Mouse (Mus musculus): Measurements from ENCODE around the gene Fam114a2.
A peak's percentile ranks its signal among the peaks of the same experiment; 100 is the strongest.
"Not testable (repeated sequence)": the region's sequence is repeated elsewhere in the genome, so short reads cannot be mapped to it uniquely, and the experiment has no call there.

Gene Fam114a2

GRCm38 (mm10) chr11:57518091-57518750 lies at the start of gene Fam114a2, which contains the start of gene Mfap3:
TSS of gene Fam114a2 (minus strand) at chr11:57518617.
TSS of gene Mfap3 (plus strand) at chr11:57518664.
- DNase-seq (ENCODE audit: low spot score) = peak; percentile 91

DNA sequence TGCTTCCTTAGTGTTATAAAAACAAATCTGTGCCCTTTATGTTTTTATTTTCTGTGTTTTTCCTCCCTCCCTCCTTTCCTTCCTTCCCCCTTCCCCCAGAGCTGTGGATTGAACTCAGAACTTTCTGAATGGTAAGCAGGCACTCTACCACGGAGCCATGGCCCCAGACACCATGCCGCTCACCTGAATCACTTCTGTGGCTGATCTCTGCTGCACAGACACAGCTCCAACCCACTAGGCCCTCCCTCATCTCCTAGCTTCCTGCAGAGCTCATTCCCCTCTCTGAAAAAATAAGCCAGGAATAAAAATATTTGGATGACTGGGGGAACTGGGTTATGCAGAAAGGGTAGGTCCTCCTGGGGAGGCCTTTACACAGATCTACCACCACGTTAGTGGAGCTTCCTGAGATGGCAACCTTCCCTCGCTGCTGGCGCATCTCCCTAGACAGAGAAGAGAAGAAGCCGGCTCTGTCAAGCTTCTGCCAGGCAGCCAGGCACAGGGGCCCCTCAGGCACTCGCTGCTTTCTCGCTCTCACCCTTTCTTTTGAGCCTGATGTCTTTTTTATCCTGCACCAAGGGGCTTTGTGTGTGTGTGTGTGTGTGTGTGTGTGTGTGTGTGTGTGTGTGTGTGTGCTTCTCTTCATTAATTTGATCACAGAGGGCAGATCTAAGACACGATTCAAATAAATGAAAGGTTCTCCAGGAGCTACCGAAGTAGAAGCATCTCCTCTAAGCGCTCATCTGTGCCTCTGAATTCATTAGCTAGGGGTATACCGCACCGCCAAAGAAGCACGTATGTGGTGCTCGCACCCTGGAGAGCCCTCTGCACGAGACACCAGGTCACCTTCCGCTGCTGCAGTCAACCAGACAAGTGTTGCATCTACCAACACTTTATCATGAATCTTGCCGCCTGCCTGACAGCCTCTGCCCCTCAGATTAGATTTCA lies 47.9 kb upstream of the Fam114a2 start:
- no peak for DNase-seq (ENCODE audit: low spot score)

DNA sequence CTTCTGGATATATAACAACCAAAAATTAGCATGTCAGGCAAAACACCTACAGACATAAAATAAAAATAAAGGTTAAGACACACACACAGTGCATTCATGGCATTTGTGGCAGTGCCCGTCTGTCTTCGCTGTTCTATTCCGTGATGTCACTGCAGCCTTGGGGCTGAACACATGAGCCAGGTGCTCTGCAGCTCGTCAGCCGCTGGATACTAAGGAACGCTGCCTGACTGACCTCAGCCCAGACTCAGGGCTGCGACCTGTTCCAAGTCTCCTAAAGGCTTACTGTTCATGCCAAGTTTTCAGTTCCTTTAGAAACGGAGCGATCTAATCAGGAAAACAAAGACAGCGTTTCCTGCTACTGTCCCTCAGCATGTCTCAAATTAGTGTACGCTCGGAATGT lies 46.1 kb upstream of the Fam114a2 start:
- DNase-seq (ENCODE audit: low spot score) = no peak

GRCm38 (mm10) chr11:57557936-57558335 lies 39.5 kb upstream of the Fam114a2 start:
- DNase-seq (ENCODE audit: low spot score) = not testable (repeated sequence)

DNA sequence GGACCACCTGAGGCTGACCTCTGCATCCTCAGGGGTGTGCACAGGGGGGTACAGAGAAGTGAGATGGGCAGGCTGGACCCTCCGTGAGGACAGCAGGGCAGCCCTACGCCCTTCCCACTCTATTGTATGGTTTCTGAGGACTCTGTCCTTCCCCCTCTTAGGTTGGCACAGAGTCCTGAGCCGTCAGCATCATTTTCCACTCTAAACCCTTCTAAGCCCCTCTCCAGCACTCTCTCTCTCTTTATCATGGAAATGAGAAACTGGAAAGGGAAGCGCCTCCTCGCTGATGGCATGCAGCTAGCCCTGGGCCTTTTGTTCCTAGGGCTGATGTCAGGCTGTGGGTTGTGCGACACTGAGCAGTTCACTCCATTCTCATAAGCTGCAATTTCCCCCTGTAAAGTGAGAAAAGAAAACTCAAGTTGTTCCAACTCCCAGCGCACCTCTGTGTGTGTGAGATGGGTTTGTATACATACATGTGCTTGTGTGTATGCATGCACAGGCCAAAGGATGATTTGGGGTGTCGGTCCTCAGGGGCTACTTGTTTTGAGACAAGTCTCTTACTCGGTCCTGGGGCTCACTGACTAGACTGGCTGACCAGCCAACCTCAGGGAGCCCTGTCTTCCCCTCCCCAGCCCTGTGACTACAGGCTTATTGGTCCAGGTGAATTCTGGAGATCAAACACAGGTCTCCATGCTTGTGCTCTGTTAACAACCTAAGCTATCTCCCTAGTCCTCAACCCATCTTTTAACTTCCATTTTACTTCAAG lies 34.8 kb upstream of the Fam114a2 start:
- no peak for DNase-seq (ENCODE audit: low spot score)

- DNase-seq (ENCODE audit: low spot score) = no peak
Observed at GRCm38 (mm10) chr11:57551016-57551415, 32.6 kb upstream of the Fam114a2 start.

- no peak for DNase-seq (ENCODE audit: low spot score)
Observed at GRCm38 (mm10) chr11:57550230-57550629, 31.8 kb upstream of the Fam114a2 start.

- DNase-seq (ENCODE audit: low spot score) = peak; percentile 76
Observed at GRCm38 (mm10) chr11:57548618-57549550, 30.5 kb upstream of the Fam114a2 start.

DNA sequence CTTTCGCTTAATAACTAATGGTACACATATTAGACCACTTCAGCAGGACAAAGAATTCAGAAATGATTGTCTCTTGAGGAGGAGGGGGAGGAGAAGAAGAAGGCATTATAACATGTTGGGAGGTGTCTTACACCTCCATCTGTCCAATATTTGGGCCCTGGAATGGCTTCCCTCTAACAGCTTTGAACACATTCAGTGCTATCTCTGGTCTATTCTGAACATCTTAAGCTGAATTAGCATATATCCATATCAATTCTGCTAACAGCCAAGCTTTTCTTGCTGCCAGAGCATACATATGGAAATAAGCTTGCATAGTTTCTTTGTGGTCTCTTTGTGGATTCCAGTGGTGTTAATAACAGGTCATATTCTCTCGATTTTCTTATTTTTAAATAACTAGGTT lies 22.3 kb upstream of the Fam114a2 start:
- DNase-seq (ENCODE audit: low spot score) = no peak

GRCm38 (mm10) chr11:57539841-57540418 lies 21.5 kb upstream of the Fam114a2 start:
- no peak for DNase-seq (ENCODE audit: low spot score)

DNA sequence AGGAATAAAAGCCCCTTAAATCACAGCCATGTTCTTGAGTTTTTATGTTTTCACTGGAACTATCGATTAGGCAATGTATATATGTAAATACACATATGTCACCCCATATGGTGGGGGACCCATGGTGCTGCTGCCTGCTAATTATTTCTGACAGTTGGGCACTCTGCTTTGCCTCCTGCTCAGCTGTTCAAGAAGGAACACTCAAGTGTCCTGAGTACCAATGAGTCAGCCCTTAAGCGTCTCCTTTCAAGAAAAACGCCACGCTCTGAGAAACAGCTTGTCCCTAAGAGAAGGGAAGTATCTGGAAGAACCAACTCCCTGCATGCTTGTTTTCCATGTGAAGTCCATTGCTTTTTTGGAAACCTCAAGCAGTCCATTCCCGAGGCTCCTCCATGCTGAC lies 17.5 kb upstream of the Fam114a2 start:
- no peak for DNase-seq (ENCODE audit: low spot score)

GRCm38 (mm10) chr11:57532306-57532705 lies 13.9 kb upstream of the Fam114a2 start:
- no peak for DNase-seq (ENCODE audit: low spot score)

DNA sequence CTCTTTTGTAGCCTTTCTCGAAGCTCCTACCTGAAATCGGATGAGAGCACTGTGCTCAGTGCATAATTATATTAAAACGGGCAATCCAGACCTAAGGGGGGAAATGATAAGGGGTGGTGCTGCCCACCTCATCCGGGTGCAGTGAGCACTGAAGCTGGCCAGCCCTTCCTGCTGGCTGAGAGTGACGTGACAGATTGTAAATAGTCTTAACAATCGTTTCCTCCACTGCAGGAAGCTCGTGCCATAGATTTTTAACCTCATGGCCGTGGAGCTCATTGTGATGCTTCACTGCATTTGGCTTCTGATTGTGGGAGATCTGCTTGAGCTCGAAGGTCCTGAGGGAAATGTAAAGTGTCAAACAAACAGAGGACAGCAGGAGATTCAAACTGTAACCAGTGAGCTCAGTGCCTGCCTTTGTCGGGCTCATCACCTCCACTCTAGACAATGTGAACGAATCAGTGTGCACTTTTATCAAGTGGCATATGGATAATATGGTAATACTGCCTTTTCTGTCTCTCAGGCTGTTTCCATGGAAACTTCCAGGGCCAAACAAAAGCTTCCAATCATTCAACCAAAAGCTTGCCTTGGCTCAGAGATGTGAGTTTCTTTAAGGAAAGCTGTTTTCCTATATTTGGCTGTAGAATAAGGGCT lies 13.0 kb upstream of the Fam114a2 start:
- no peak for DNase-seq (ENCODE audit: low spot score)

GRCm38 (mm10) chr11:57529111-57529510 lies 10.7 kb upstream of the Fam114a2 start:
- no peak for DNase-seq (ENCODE audit: low spot score)

GRCm38 (mm10) chr11:57527506-57527905 lies 9.1 kb upstream of the Fam114a2 start:
- DNase-seq (ENCODE audit: low spot score) = no peak

- DNase-seq (ENCODE audit: low spot score) = no peak
Observed at GRCm38 (mm10) chr11:57525900-57526299, 7.5 kb upstream of the Fam114a2 start.

DNA sequence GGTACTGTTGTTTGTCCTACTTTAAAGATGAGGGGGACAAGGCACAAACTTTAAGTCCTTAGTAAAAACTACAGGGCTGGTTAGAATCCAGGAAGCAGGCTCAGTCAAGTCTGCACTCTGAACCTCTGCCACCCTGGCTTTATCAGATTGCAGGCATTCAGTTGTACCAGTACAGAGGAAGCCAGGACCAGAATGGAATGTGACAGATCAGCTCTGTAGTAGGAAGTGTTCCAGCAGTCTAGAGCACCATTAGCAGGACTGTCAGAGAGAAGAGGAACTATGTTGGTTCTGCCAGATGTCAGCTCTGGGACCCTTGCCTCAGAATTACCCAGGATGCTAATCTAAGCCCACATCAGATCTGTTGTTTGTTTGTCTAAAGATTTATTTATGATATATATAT lies 6.2 kb upstream of the Fam114a2 start:
- no peak for DNase-seq (ENCODE audit: low spot score)

DNA sequence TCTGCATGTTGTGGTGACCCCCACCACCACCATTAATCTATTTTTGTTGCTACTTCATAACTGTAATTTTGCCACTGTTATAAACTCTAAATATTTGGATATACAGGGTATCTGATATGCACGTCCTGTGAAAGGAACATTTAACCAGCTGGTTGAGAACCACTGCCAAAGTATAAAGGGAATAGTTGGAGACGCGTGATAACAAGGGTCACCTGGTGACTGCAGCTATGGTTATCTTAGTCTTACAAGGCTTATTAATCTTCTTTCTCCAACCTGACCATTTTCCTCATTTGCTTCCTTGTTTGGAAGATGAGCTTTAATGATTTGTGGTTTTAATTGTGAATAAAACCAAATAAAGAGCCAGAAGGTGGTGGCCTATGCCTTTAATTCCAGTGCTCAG lies 5.0 kb upstream of the Fam114a2 start:
- DNase-seq (ENCODE audit: low spot score) = no peak

GRCm38 (mm10) chr11:57522046-57522445 lies 3.6 kb upstream of the Fam114a2 start:
- no peak for DNase-seq (ENCODE audit: low spot score)

- DNase-seq (ENCODE audit: low spot score) = no peak
Observed at GRCm38 (mm10) chr11:57521206-57521605, 2.8 kb upstream of the Fam114a2 start.

Measured in ovary, postnatal 36 days (tissue).